Comparison of ENCODE assay signal across 14 mouse cellular contexts in the genomic region with DNA sequence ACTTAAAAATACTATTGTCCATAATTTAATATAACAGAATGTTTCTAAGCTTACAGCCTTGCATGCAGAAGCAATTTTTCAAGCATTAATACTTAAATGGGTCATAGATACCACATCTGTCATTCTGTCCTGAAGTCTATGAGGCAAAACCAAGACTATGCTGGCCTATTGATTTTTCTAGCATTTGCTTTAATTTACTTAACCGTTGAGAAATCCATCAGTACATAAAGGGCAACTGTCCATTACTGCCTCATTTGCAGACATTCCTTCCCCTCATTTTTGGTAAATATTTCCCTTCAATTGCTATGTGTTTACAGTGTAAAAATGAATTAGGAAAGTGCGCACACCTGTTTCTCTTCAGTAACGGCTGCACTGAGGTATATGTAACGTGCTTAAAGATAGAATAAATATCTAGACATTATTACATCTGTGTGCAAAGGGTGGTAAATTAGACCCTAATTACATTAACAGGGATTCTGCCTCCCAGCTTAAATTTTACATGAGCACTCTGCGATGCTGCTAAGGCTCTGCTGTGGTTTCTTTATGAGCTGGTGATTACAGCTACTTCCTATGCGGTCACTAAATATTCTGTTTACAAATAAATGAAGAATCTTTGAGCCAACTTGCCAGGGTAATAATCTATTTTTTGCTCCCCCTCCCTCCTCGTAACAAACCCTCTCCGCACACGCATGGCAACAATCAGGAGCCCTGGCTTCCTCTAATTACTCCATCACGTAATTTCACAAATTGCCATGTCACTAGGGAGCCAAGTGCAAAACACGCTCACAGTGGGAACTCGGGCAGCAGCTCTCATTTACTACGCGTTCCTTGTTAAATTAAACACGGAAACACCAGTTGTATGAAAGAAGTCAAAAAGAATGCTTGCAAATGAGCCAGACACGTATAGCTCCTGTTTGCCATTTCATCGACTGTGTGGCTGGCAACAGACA.
DNase-seq lines count a peak whose midpoint lies in the region; ATAC-seq and TF ChIP-seq lines count a peak whose summit lies in the region.
"Had no signal": no experiment of that assay in that cellular context is flagged by ENCODE, and none has a peak within 500 bp of the region (broad histone marks: within the 10 kb centered on the region; RNA-seq: fewer than 3 reads in every experiment).

No protein-coding gene starts in this region.

- no peak for TF ChIP-seq CTCF in olfactory bulb, adult 2 months (IDR thresholded peaks at IDR 0.05; ENCODE audit: insufficient read depth, low read depth, low read length)

- 84% methylated on average over 17 of the region's 17 CpGs for WGBS in heart, embryonic 12.5 days
- 55% methylated on average over 17 of the region's 17 CpGs for WGBS in embryonic facial prominence, embryonic 11.5 days
- WGBS in hindbrain, embryonic 16.5 days = 43% methylated on average over 17 of the region's 17 CpGs
- WGBS in olfactory bulb, adult 2 months = 39% methylated on average over 17 of the region's 17 CpGs

- no peak overlapping the region for H3K9ac ChIP-seq in heart, embryonic 12.5 days
- H3K9ac ChIP-seq in embryonic facial prominence, embryonic 11.5 days (replicated peaks; ENCODE audit: low read length) = no peak overlapping the region
- H3K9ac ChIP-seq in hindbrain, embryonic 16.5 days (ENCODE audit: low read depth, low read length) = 0 out of 2 replicates have a peak overlapping the region, but pooled peaks have one; percentile 15

- H3K27ac ChIP-seq in heart, embryonic 12.5 days (ENCODE audit: poor library complexity, severe bottlenecking) = 0 out of 2 replicates have a peak overlapping the region, but pooled peaks have one; percentile 52
- H3K27ac ChIP-seq in embryonic facial prominence, embryonic 11.5 days (replicated peaks; ENCODE audit: low read depth, low read length) = no peak overlapping the region
- H3K27ac ChIP-seq in hindbrain, embryonic 16.5 days (ENCODE audit: low read depth, low read length) = peak overlapping the region; percentile 52; the same call in 1 of the 2 replicates
- 0 out of 2 replicates have a peak overlapping the region, but pooled peaks have one; percentile 5 for H3K27ac ChIP-seq in olfactory bulb, adult 2 months (ENCODE audit: insufficient read depth, low read depth, low read length)

- no peak for DNase-seq in heart, postnatal 10 days
- peak; percentile 22 for DNase-seq in embryonic facial prominence, embryonic 11.5 days (ENCODE audit: low spot score)
- no peak for DNase-seq in gastrocnemius, postnatal 10 days
- DNase-seq in yolk sac, embryonic 10.5 days (ENCODE audit: low spot score) = no peak
- DNase-seq: gastrocnemius, postnatal 25 days; kidney, postnatal 25 days; layer of hippocampus, postnatal 36 days; lung, adult 2 months; thymus, postnatal 4 days had no signal

- peaks cover 13% of the 10 kb centered on the region for H3K36me3 ChIP-seq in heart, embryonic 12.5 days
- no peaks in the 10 kb centered on the region for H3K36me3 ChIP-seq in embryonic facial prominence, embryonic 11.5 days (replicated peaks; ENCODE audit: control insufficient read depth, insufficient read depth, low read depth, low read length)
- H3K36me3 ChIP-seq in hindbrain, embryonic 16.5 days (ENCODE audit: control insufficient read depth, insufficient read depth, low read length) = no peaks in the 10 kb centered on the region

- H3K9me3 ChIP-seq in heart, embryonic 12.5 days (replicated peaks) = no peaks in the 10 kb centered on the region
- H3K9me3 ChIP-seq in embryonic facial prominence, embryonic 11.5 days (replicated peaks; ENCODE audit: control insufficient read depth, low read length) = no peaks in the 10 kb centered on the region
- no peaks in the 10 kb centered on the region for H3K9me3 ChIP-seq in hindbrain, embryonic 16.5 days (ENCODE audit: control insufficient read depth, low read length)

- H3K4me1 ChIP-seq in heart, embryonic 12.5 days (replicated peaks) = peaks cover 45% of the 10 kb centered on the region
- H3K4me1 ChIP-seq in embryonic facial prominence, embryonic 11.5 days (ENCODE audit: control insufficient read depth, insufficient read depth, low read length) = no peaks in the 10 kb centered on the region
- H3K4me1 ChIP-seq in hindbrain, embryonic 16.5 days (ENCODE audit: control insufficient read depth, insufficient read depth, low read depth, low read length) = peaks cover 24% of the 10 kb centered on the region
- peaks cover 7% of the 10 kb centered on the region; the same call in 1 of the 2 replicates for H3K4me1 ChIP-seq in olfactory bulb, adult 2 months (ENCODE audit: control insufficient read depth, insufficient read depth, low read length)

- H3K4me2 ChIP-seq in heart, embryonic 12.5 days = no peak overlapping the region
- H3K4me2 ChIP-seq in embryonic facial prominence, embryonic 11.5 days (ENCODE audit: low read depth, low read length) = no peak overlapping the region
- H3K4me2 ChIP-seq in hindbrain, embryonic 16.5 days (ENCODE audit: low read length) = peak overlapping the region; percentile 35

- ATAC-seq in heart, embryonic 12.5 days (ENCODE audit: insufficient number of reproducible peaks, low FRiP score) = no peak
- ATAC-seq in embryonic facial prominence, embryonic 11.5 days (replicated peaks; ENCODE audit: insufficient number of reproducible peaks, low FRiP score, low TSS enrichment, low read depth) = no peak
- ATAC-seq in hindbrain, embryonic 16.5 days = peak; percentile 52
- no peak for ATAC-seq in megakaryocyte progenitor cell, adult 5-6 weeks (replicated peaks; ENCODE audit: poor library complexity)

- H3K4me3 ChIP-seq in heart, embryonic 12.5 days = no peak overlapping the region
- H3K4me3 ChIP-seq in embryonic facial prominence, embryonic 11.5 days (ENCODE audit: low read depth, low read length) = no peak overlapping the region
- no peak overlapping the region for H3K4me3 ChIP-seq in hindbrain, embryonic 16.5 days (ENCODE audit: low read length)
- H3K4me3 ChIP-seq in olfactory bulb, adult 2 months (ENCODE audit: insufficient read depth, low read depth, low read length) = no peak overlapping the region
- H3K4me3 ChIP-seq: erythroblast, embryonic 14.5 days had no signal

- H3K27me3 ChIP-seq in heart, embryonic 12.5 days (replicated peaks) = no peaks in the 10 kb centered on the region
- no peaks in the 10 kb centered on the region for H3K27me3 ChIP-seq in embryonic facial prominence, embryonic 11.5 days (ENCODE audit: control insufficient read depth, insufficient read depth, low read length)
- H3K27me3 ChIP-seq in hindbrain, embryonic 16.5 days (replicated peaks; ENCODE audit: control insufficient read depth, insufficient read depth, low read length) = no peaks in the 10 kb centered on the region

- intact Hi-C loops in heart, postnatal 10 days (cut with DNase I) = no loop called here

- no peak for TF ChIP-seq POLR2A in olfactory bulb, adult 2 months (IDR thresholded peaks at IDR 0.05; ENCODE audit: insufficient read depth, low read depth, low read length)
